Mouse (Mus musculus): ENCODE data around the gene Arid5b. TPM values are rescaled to one million over a fixed set of nuclear protein-coding genes. Genes with fewer than 3 reads are reported as not detected.

Arid5b gene
- polyA plus RNA-seq, 1 experiment from 2014 or later: 15.3 TPM

DNA sequence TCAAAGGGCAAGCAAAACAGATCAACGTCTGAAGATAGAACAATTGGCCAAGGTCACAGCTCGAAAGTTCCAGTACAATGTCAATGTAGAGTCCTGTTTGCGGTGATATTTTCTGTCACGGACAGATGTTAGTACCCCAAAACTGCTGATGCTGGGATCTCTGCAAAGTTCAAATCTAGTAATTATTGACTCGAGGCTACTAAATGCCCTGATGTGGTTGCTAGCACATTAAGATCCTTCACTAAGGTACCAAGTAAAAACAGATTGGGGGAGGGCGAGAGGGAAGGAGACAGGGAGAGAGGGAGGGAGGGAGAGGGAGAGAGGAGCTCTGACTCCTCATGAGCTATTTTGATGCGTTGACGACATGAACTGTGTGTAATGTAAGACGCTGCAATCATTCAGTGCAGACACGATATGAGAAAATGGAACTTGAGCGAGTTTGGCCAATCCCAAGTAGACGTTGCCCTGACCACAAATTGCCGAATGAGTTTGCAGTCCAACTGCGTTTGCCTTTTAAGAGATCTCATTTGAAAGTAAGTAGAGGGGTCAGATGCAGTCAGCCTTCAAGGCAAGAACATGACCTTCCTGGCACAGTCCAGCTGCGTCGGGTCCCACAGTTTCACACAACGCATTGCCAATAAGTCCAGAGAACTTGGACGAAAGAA is 133.1 kb downstream of the Arid5b start:
- 86% methylated on average over 18 of the region's 18 CpGs for WGBS
- no peak for ATAC-seq (replicated peaks; ENCODE audit: low FRiP score)

DNA sequence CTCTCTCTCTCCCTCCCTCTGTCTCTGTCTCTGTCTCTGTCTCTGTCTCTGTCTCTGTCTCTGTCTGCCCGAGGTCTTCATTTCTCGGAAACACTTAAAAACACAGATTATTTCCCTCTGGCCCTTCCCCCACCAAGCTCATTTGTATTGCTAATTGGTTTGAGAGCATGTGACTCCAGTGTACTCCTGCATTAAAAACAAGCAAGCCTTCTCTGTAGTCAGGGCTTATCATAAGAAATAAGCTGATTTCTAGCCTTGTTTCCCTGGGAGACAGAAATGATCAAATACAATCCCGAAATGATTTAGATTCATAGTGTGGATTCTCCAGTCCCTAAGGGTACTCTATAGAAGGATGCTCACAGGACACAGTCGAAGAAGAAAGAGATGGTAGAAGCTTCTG is 136.0 kb downstream of the Arid5b start:
- no peak for DNase-seq (ENCODE audit: low spot score)
- Histone ChIP-seq H3K36me3 (ENCODE audit: control insufficient read depth, insufficient read depth, low read length) (no peaks in the 10 kb centered on the region), H3K9me3 (ENCODE audit: control insufficient read depth, low read length) (no peaks in the 10 kb centered on the region), H3K27ac (ENCODE audit: low read depth, low read length) (no peak overlapping the region), H3K4me1 (replicated peaks; ENCODE audit: control insufficient read depth, insufficient read depth, low read length) (0 out of 2 replicates have a peak, but pooled peaks cover 2% of the 10 kb centered on the region), H3K9ac (ENCODE audit: low read depth, low read length) (no peak overlapping the region), H3K4me3 (ENCODE audit: low read depth, low read length) (no peak overlapping the region), H3K27me3 (replicated peaks; ENCODE audit: control insufficient read depth, insufficient read depth, low read length) (no peaks in the 10 kb centered on the region), H3K4me2 (no peak overlapping the region)
- no peak for ATAC-seq (replicated peaks; ENCODE audit: low FRiP score)
- WGBS: 80% methylated on average over 4 of the region's 4 CpGs

More for the DNA sequence above, 133.1 kb downstream of the Arid5b start:
- H3K9me3 ChIP-seq (ENCODE audit: control insufficient read depth, low read length): no peaks in the 10 kb centered on the region
- H3K36me3 ChIP-seq (ENCODE audit: control insufficient read depth, insufficient read depth, low read length): no peaks in the 10 kb centered on the region
- H3K4me3 ChIP-seq (ENCODE audit: low read depth, low read length): no peak overlapping the region
- H3K4me1 ChIP-seq (replicated peaks; ENCODE audit: control insufficient read depth, insufficient read depth, low read length): no peaks in the 10 kb centered on the region
- DNase-seq (ENCODE audit: low spot score): no peak
- H3K27ac ChIP-seq (ENCODE audit: low read depth, low read length): no peak overlapping the region
- no peak overlapping the region for H3K9ac ChIP-seq (ENCODE audit: low read depth, low read length)
- no peaks in the 10 kb centered on the region for H3K27me3 ChIP-seq (replicated peaks; ENCODE audit: control insufficient read depth, insufficient read depth, low read length)
- H3K4me2 ChIP-seq: no peak overlapping the region

DNA sequence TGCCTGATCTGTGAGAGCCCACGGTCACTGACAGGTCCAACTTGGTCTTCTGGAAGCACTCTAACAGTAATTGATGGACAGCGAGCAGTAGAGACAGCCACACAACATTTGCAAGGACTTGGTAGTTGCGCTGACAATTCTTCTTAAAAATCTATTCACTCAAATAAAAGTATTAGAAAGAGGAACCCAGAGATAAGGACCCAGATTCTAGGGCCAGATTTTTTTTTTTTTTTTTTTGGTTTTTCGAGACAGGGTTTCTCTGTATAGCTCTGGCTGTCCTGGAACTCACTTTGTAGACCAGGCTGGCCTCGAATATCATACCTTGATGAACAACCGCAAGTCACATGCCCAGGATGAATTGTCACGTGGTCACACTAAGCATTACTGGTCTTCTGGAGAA is 137.0 kb downstream of the Arid5b start:
- Histone ChIP-seq H3K4me1 (replicated peaks; ENCODE audit: control insufficient read depth, insufficient read depth, low read length) (peaks cover 8% of the 10 kb centered on the region; the same call in 1 of the 2 replicates), H3K36me3 (ENCODE audit: control insufficient read depth, insufficient read depth, low read length) (no peaks in the 10 kb centered on the region), H3K27ac (ENCODE audit: low read depth, low read length) (no peak overlapping the region), H3K9ac (ENCODE audit: low read depth, low read length) (no peak overlapping the region), H3K9me3 (ENCODE audit: control insufficient read depth, low read length) (no peaks in the 10 kb centered on the region), H3K4me3 (ENCODE audit: low read depth, low read length) (no peak overlapping the region), H3K4me2 (no peak overlapping the region), H3K27me3 (replicated peaks; ENCODE audit: control insufficient read depth, insufficient read depth, low read length) (no peaks in the 10 kb centered on the region)
- no peak for DNase-seq (ENCODE audit: low spot score)
- ATAC-seq (replicated peaks; ENCODE audit: low FRiP score): no peak
- WGBS: 82% methylated on average over 7 of the region's 7 CpGs

DNA sequence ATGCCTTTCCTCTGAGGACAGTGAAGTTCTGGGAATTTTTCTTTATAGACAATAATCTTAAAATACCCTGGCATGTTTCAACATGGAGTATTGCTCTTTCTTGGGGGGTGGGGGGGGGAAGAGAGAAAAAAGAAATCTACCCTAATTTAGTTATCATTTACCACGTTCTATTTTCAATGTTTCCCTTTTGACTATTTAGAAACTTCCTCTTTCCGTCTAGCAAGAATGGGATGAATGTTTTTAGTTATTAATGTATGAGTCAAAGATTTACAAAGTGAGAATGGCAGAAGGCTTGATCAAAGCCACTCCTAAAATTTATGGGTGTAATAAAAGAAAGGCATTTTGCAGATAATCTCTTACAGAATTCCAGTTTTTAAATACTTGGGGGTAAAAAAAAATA is 137.7 kb downstream of the Arid5b start:
- H3K27me3 ChIP-seq (replicated peaks; ENCODE audit: control insufficient read depth, insufficient read depth, low read length): no peaks in the 10 kb centered on the region
- H3K4me1 ChIP-seq (replicated peaks; ENCODE audit: control insufficient read depth, insufficient read depth, low read length): peaks cover 8% of the 10 kb centered on the region; the same call in 1 of the 2 replicates
- H3K9me3 ChIP-seq (ENCODE audit: control insufficient read depth, low read length): no peaks in the 10 kb centered on the region
- H3K9ac ChIP-seq (ENCODE audit: low read depth, low read length): no peak overlapping the region
- H3K27ac ChIP-seq (ENCODE audit: low read depth, low read length): no peak overlapping the region
- DNase-seq (ENCODE audit: low spot score) (no peak), ATAC-seq (replicated peaks; ENCODE audit: low FRiP score) (no peak)
- no peak overlapping the region for H3K4me2 ChIP-seq
- no peak overlapping the region for H3K4me3 ChIP-seq (ENCODE audit: low read depth, low read length)
- no peaks in the 10 kb centered on the region for H3K36me3 ChIP-seq (ENCODE audit: control insufficient read depth, insufficient read depth, low read length)
- WGBS: 39% methylated on average over 2 of the region's 2 CpGs

DNA sequence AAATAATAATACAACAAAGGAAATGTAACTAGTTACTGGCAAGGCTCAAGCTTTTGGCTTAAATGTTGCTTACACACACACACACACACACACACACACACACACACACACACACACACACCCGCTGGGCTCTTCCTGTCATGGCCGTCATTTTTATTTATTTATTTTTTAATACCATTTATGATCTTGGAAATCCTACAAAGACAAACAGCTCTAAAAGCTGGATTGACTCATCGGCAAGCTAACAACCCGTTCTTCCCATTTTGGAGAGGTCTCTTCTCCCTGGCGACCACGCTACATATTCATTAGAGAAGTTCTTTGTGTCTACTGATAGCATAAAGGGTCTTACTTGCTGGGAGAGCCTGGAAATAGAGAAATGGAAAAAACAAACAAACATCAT is 138.2 kb downstream of the Arid5b start:
- H3K27me3 ChIP-seq (replicated peaks; ENCODE audit: control insufficient read depth, insufficient read depth, low read length): no peaks in the 10 kb centered on the region
- no peak overlapping the region for H3K27ac ChIP-seq (ENCODE audit: low read depth, low read length)
- H3K9me3 ChIP-seq (ENCODE audit: control insufficient read depth, low read length): no peaks in the 10 kb centered on the region
- H3K4me3 ChIP-seq (ENCODE audit: low read depth, low read length): no peak overlapping the region
- 80% methylated on average over 6 of the region's 6 CpGs for WGBS
- H3K36me3 ChIP-seq (ENCODE audit: control insufficient read depth, insufficient read depth, low read length): no peaks in the 10 kb centered on the region
- H3K4me2 ChIP-seq: no peak overlapping the region
- no peak overlapping the region for H3K9ac ChIP-seq (ENCODE audit: low read depth, low read length)
- peaks cover 8% of the 10 kb centered on the region; the same call in 1 of the 2 replicates for H3K4me1 ChIP-seq (replicated peaks; ENCODE audit: control insufficient read depth, insufficient read depth, low read length)
- ATAC-seq (replicated peaks; ENCODE audit: low FRiP score): no peak
- DNase-seq (ENCODE audit: low spot score): no peak

DNA sequence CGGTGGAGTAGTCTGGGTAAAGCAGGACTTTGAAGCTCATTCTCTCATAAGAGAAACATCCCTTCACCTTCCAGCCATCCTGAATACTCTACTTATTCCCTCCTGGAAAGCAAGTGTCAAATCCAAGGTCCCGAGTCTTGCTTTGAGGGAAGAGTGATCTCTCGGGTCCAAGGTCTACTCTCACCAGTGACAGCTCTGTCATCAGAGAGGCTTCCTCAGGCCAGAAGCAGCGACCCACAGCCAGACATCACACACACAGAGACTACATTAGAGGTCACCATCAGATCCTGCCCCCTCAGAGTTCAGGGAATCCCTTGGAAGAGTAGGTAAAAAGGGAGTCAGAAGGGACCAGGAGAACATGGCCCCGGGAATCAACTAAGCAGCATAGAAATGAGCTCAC is 140.4 kb downstream of the Arid5b start:
- WGBS: 85% methylated on average over 5 of the region's 5 CpGs
- Histone ChIP-seq H3K4me1 (replicated peaks; ENCODE audit: control insufficient read depth, insufficient read depth, low read length) (peaks cover 13% of the 10 kb centered on the region; the same call in 1 of the 2 replicates), H3K27me3 (replicated peaks; ENCODE audit: control insufficient read depth, insufficient read depth, low read length) (no peaks in the 10 kb centered on the region), H3K9ac (ENCODE audit: low read depth, low read length) (no peak overlapping the region), H3K27ac (ENCODE audit: low read depth, low read length) (no peak overlapping the region), H3K9me3 (ENCODE audit: control insufficient read depth, low read length) (no peaks in the 10 kb centered on the region), H3K4me2 (no peak overlapping the region), H3K36me3 (ENCODE audit: control insufficient read depth, insufficient read depth, low read length) (no peaks in the 10 kb centered on the region), H3K4me3 (ENCODE audit: low read depth, low read length) (no peak overlapping the region)
- ATAC-seq (replicated peaks; ENCODE audit: low FRiP score): no peak
- DNase-seq (ENCODE audit: low spot score): no peak

DNA sequence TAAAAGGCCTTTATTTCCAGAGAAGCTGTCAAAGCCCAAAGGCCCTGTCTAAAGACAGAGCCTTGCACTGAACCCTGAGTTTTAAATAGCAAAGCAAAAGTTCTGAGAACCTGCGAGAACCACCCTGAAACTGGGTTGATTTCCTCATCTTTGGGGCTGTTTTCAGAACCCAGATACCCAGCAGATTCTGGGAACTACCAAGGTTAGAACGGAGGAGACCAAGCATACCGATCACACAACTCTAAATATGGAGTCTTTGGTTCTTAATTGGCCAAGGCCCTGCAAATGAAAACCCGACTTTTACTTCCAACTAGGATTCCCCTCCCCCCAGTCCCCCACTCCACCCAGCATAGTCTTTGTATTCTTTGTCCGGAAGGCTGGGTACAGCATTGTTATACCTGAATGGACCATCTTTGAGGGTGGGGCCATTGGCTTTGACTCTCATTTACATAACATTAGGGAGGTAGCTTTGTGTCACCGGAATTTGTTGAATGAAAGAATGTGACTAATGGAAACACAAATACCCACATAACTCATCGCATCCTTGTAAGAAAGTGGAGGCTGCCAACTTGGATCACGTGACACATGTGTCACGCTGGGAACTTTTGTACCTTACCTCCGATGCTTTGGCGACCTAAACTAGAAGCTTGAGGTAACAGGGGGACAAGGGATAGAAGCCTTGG is 141.2 kb downstream of the Arid5b start:
- DNase-seq (ENCODE audit: low spot score) (no peak), ATAC-seq (replicated peaks; ENCODE audit: low FRiP score) (no peak)
- no peaks in the 10 kb centered on the region for H3K36me3 ChIP-seq (ENCODE audit: control insufficient read depth, insufficient read depth, low read length)
- no peaks in the 10 kb centered on the region for H3K9me3 ChIP-seq (ENCODE audit: control insufficient read depth, low read length)
- peak overlapping the region; percentile 79 for H3K27ac ChIP-seq (ENCODE audit: low read depth, low read length)
- peaks cover 13% of the 10 kb centered on the region; the same call in 1 of the 2 replicates for H3K4me1 ChIP-seq (replicated peaks; ENCODE audit: control insufficient read depth, insufficient read depth, low read length)
- H3K27me3 ChIP-seq (replicated peaks; ENCODE audit: control insufficient read depth, insufficient read depth, low read length): no peaks in the 10 kb centered on the region
- no peak overlapping the region for H3K9ac ChIP-seq (ENCODE audit: low read depth, low read length)
- WGBS: 79% methylated on average over 11 of the region's 11 CpGs
- no peak overlapping the region; the same call in 1 of the 2 replicates for H3K4me3 ChIP-seq (ENCODE audit: low read depth, low read length)
- H3K4me2 ChIP-seq: peak overlapping the region; percentile 62

DNA sequence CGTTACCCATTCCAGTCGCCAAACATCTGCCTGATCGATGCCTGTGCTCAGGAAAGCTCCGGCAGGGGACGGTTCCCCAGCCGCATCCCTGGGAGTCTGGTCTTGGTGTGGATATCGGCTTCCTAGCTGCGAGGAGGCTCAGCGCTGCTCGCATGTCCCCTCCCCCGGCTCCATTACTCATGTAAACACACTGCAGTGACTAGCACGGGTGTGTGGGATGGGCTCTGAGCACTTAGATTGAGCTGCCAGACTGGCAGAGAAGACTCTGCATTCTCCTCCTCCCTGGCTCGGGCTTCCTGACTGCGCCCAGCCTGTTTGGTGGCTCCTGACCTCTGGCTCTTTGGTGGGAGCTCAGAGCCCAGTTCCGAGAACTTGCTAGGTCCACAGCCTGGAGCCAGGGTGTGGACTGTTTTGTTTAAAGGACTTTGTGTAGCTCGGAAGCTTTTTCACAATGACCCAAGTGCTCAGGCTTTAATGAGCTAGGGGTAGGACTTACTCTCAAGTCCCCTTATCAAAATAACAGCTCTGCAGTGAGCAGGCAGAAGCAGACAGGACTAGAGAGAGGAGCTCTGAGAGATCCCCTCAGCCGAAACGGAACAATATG is 142.0 kb downstream of the Arid5b start:
- H3K4me1 ChIP-seq (replicated peaks; ENCODE audit: control insufficient read depth, insufficient read depth, low read length): peaks cover 13% of the 10 kb centered on the region; the same call in 1 of the 2 replicates

More for the DNA sequence above, 142.0 kb downstream of the Arid5b start:
- no peaks in the 10 kb centered on the region for H3K9me3 ChIP-seq (ENCODE audit: control insufficient read depth, low read length)
- no peaks in the 10 kb centered on the region for H3K36me3 ChIP-seq (ENCODE audit: control insufficient read depth, insufficient read depth, low read length)
- ATAC-seq (replicated peaks; ENCODE audit: low FRiP score): peak; percentile 73
- no peaks in the 10 kb centered on the region for H3K27me3 ChIP-seq (replicated peaks; ENCODE audit: control insufficient read depth, insufficient read depth, low read length)
- DNase-seq (ENCODE audit: low spot score): peak; percentile 61
- H3K27ac ChIP-seq (ENCODE audit: low read depth, low read length): peak overlapping the region; percentile 79
- peak overlapping the region; percentile 62 for H3K4me2 ChIP-seq
- H3K9ac ChIP-seq (ENCODE audit: low read depth, low read length): peak overlapping the region; percentile 45; the same call in 1 of the 2 replicates
- H3K4me3 ChIP-seq (ENCODE audit: low read depth, low read length): peak overlapping the region; percentile 34
- WGBS: 5% methylated on average over 18 of the region's 18 CpGs
